Mouse (Mus musculus) intestine, embryonic 16.5 days (tissue): ENCODE results near the gene Fchsd2. TPM values are rescaled to one million over a fixed set of nuclear protein-coding genes. Genes with fewer than 3 reads are reported as not detected.
A peak's percentile ranks its signal among the peaks of the same experiment; 100 is the strongest.

Source experiments
- ATAC-seq: fragments of 200-750 bp; cut with Nextera tagmentation; 2 replicates; pipeline ENCODE4 v1.8.0; 2017; ENCODE audit warnings: moderate TSS enrichment, moderate library complexity
- H3K27ac ChIP-seq: fragments of 300-500 bp; sonication (generic); 2 replicates; pipeline ENCODE4 v1.5.1; 2014; ENCODE audit warnings: mild to moderate bottlenecking, low read length
- H3K27me3 ChIP-seq: fragments of 300-500 bp; sonication (generic); replicated peaks from 2 replicates; pipeline ENCODE4 v1.6.1; 2014; ENCODE audit warnings: low read length, control low read depth, mixed read lengths; ENCODE audit not compliant: control insufficient read depth, insufficient read depth
- H3K36me3 ChIP-seq: fragments of 300-500 bp; sonication (generic); 2 replicates; pipeline ENCODE4 v1.6.1; 2014; ENCODE audit warnings: low read length, control low read depth; ENCODE audit not compliant: control insufficient read depth, insufficient read depth
- H3K4me1 ChIP-seq: fragments of 300-500 bp; sonication (generic); 2 replicates; pipeline ENCODE4 v1.6.1; 2014; ENCODE audit warnings: low read length, control low read depth, mixed read lengths; ENCODE audit not compliant: control insufficient read depth, insufficient read depth
- H3K4me2 ChIP-seq: fragments of 300-500 bp; sonication (generic); 2 replicates; pipeline ENCODE4 v1.6.1; 2014; ENCODE audit warnings: low read depth, low read length, control low read depth
- H3K4me3 ChIP-seq: fragments of 300-500 bp; sonication (generic); 2 replicates; pipeline ENCODE4 v1.5.1; 2014; ENCODE audit warnings: mild to moderate bottlenecking, low read length
- H3K9ac ChIP-seq: fragments of 300-500 bp; sonication (generic); 2 replicates; pipeline ENCODE4 v1.6.1; 2014; ENCODE audit warnings: low read depth, low read length
- H3K9me3 ChIP-seq: fragments of 300-500 bp; sonication (generic); 2 replicates; pipeline ENCODE4 v1.6.1; 2016; ENCODE audit warnings: low read length, control low read depth; ENCODE audit not compliant: control insufficient read depth
- WGBS: fragments of 180-500 bp; shearing (Covaris S2); extraction: QIAGEN DNeasy Blood & Tissue Kit; methylation state at CpG from one replicate; pipeline ENCODE4 v1.1.7; 2014; 5-methylcytosine and 5-hydroxymethylcytosine counted together
- polyA plus RNA-seq: library from polyadenylated mRNA; unstranded; fragments of >200 nt; fragmentation: Nextera tagmentation; extraction: Ambion mirVana; gene quantifications from 2 replicates; pipeline ENCODE4 v1.2.1, GENCODE M21; 2015

Gene Fchsd2
- polyA plus RNA-seq, 1 experiment from 2014 or later: 19.7 TPM

DNA sequence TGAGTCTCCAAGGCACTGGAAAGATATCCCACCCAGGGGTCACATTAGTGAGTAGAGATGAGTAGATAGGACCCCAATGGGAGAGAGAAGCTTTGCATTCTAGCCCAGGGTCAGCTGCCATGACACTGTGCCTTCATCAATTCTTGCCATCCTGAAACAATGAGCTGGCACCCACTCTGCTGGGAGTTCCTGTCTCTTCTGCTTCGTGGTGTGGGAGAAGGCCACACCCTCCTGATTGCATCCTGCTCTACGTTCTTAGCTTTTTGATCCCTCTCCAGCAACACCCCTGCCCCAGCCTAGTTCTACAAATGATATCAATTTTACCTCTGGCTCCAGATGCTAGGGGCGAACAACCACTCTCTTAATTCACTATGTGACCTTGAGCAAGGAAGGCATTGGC lies 3.4 kb upstream of the Fchsd2 start:
- Histone ChIP-seq H3K4me3 (no peak overlapping the region), H3K4me2 (no peak overlapping the region), H3K27me3 (no peaks in the 10 kb centered on the region), H3K27ac (no peak overlapping the region), H3K4me1 (peaks cover 23% of the 10 kb centered on the region), H3K9me3 (no peaks in the 10 kb centered on the region), H3K9ac (no peak overlapping the region), H3K36me3 (no peaks in the 10 kb centered on the region)
- no peak for ATAC-seq
- WGBS: 61% methylated on average over 3 of the region's 3 CpGs

DNA sequence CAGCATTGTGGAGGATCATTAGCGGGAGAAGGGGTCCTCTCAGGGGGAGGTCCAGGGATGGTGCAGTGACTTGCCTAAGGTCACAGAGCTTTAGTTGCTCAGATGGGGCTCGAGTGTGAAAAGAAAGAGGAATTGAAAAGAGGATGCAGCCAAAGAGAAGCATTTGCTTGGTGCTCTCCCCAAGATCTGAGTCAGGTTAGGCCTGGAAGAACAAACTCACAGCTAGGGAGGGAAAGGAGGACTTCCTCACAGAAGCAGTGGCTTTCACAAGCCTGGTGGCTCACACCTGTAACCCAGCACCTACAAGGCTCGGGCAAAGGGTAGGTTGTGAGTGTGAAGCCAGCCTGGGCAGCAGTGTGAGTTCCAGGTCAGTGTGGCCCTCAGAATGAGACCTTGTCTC lies 568 bp downstream of the Fchsd2 start:
- no peak for ATAC-seq
- Histone ChIP-seq H3K4me2 (no peak overlapping the region), H3K4me1 (peaks cover 11% of the 10 kb centered on the region), H3K36me3 (no peaks in the 10 kb centered on the region), H3K27me3 (no peaks in the 10 kb centered on the region), H3K9ac (no peak overlapping the region), H3K9me3 (no peaks in the 10 kb centered on the region), H3K27ac (peak overlapping the region; percentile 37; the same call in 1 of the 2 replicates), H3K4me3 (no peak overlapping the region)
- WGBS: 64% methylated on average over 3 of the region's 3 CpGs

DNA sequence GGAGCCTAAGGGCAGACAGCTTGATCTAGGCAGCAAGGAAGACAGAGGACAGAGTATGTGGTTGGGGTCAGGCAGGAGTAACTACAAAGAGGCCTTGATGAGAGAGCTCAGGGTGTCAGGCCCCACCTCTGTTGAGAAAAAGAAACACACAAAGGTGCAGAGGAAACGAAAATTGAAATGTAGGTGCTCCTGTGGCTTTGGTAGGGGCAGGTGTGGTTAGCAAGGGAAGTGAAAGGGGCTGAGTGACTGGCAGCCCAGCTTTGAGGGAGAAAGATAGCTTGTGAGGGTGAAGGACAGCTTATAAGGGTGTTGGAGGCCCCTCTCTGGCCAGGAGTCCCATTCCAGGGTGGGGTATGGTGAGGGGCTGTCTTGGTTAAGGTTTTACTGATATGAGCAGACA lies 2.1 kb downstream of the Fchsd2 start:
- WGBS: 70% methylated on average over 1 of the region's 1 CpGs
- H3K4me1 ChIP-seq: peaks cover 2% of the 10 kb centered on the region; the same call in 1 of the 2 replicates
- H3K27ac ChIP-seq: no peak overlapping the region
- no peak overlapping the region for H3K9ac ChIP-seq
- ATAC-seq: no peak
- no peaks in the 10 kb centered on the region for H3K36me3 ChIP-seq
- no peaks in the 10 kb centered on the region for H3K27me3 ChIP-seq
- H3K4me2 ChIP-seq: no peak overlapping the region
- H3K4me3 ChIP-seq: no peak overlapping the region
- no peaks in the 10 kb centered on the region for H3K9me3 ChIP-seq

GRCm38 (mm10) chr7:101095560-101095959 lies 2.9 kb downstream of the Fchsd2 start:
- no peaks in the 10 kb centered on the region for H3K36me3 ChIP-seq
- WGBS: 87% methylated on average over 5 of the region's 5 CpGs

DNA sequence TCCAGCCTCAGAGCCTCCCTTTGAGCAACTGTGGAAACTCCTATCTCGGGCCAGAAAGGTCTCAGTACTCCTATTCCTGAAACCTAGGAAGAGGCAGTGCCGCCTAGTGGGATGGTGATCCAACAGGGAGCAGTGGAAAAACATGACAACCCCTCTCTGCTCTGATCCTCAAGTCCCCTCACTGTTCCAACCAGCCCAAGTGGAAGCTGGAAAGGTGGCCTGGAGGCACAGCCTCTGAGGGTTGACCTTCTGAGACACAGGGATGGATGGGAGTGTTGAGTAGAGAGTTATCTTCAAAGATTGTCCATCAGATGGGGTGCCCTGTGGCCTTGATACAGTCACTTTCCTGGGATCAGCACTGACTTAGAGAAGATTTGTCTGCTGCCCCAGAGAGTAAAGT lies 3.9 kb downstream of the Fchsd2 start:
- H3K4me1 ChIP-seq: peaks cover 2% of the 10 kb centered on the region; the same call in 1 of the 2 replicates
- H3K27ac ChIP-seq: no peak overlapping the region
- no peak overlapping the region for H3K4me3 ChIP-seq
- H3K9me3 ChIP-seq: no peaks in the 10 kb centered on the region
- no peak for ATAC-seq
- no peak overlapping the region for H3K9ac ChIP-seq
- H3K27me3 ChIP-seq: no peaks in the 10 kb centered on the region
- no peaks in the 10 kb centered on the region for H3K36me3 ChIP-seq
- H3K4me2 ChIP-seq: no peak overlapping the region
- 87% methylated on average over 2 of the region's 2 CpGs for WGBS

More at GRCm38 (mm10) chr7:101095560-101095959, 2.9 kb downstream of the Fchsd2 start:
- Histone ChIP-seq H3K9ac (no peak overlapping the region), H3K27ac (no peak overlapping the region), H3K4me2 (no peak overlapping the region), H3K4me3 (no peak overlapping the region), H3K27me3 (no peaks in the 10 kb centered on the region), H3K4me1 (peaks cover 2% of the 10 kb centered on the region; the same call in 1 of the 2 replicates), H3K9me3 (no peaks in the 10 kb centered on the region)
- ATAC-seq: no peak

- no peaks in the 10 kb centered on the region for H3K27me3 ChIP-seq
- H3K27ac ChIP-seq: no peak overlapping the region
- no peak overlapping the region for H3K4me2 ChIP-seq
- H3K4me1 ChIP-seq: peaks cover 2% of the 10 kb centered on the region; the same call in 1 of the 2 replicates
- no peak for ATAC-seq
- H3K9ac ChIP-seq: no peak overlapping the region
- H3K36me3 ChIP-seq: no peaks in the 10 kb centered on the region
- 51% methylated on average over 3 of the region's 3 CpGs for WGBS
- no peaks in the 10 kb centered on the region for H3K9me3 ChIP-seq
- H3K4me3 ChIP-seq: no peak overlapping the region
Measured at GRCm38 (mm10) chr7:101097084-101097483, 4.4 kb downstream of the Fchsd2 start.

GRCm38 (mm10) chr7:101099981-101100380 lies 7.3 kb downstream of the Fchsd2 start:
- Histone ChIP-seq H3K27ac (no peak overlapping the region), H3K4me1 (peaks cover 5% of the 10 kb centered on the region; the same call in 1 of the 2 replicates), H3K27me3 (no peaks in the 10 kb centered on the region), H3K9me3 (no peaks in the 10 kb centered on the region), H3K9ac (no peak overlapping the region), H3K4me2 (no peak overlapping the region), H3K36me3 (no peaks in the 10 kb centered on the region), H3K4me3 (no peak overlapping the region)
- 76% methylated on average over 3 of the region's 3 CpGs for WGBS
- ATAC-seq: no peak

GRCm38 (mm10) chr7:101101156-101101691 lies 8.6 kb downstream of the Fchsd2 start:
- Histone ChIP-seq H3K4me2 (no peak overlapping the region), H3K4me3 (no peak overlapping the region), H3K9ac (no peak overlapping the region), H3K27ac (no peak overlapping the region), H3K9me3 (no peaks in the 10 kb centered on the region), H3K36me3 (no peaks in the 10 kb centered on the region), H3K27me3 (no peaks in the 10 kb centered on the region), H3K4me1 (peaks cover 5% of the 10 kb centered on the region; the same call in 1 of the 2 replicates)
- WGBS: 64% methylated on average over 10 of the region's 10 CpGs
- no peak for ATAC-seq

DNA sequence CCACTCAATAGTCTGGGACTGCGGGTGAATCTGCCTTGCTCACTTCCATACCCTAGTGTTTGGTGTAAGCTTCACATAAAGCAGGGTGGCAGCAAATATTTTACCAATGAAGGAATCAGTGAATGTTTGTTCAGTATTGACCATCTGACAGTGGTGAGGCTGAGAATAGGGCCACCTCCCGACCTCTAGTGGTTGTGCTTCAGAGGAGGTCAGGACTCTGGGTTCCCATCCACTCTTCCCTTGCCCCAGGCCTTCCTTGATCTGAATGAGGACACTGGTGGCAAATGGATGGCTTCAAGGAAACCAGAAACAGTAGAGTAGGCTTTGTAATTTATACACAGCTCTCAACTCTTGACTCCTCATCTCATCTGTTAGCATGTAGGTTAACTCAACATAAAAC lies 14.0 kb downstream of the Fchsd2 start:
- WGBS: 56% methylated on average over 2 of the region's 2 CpGs

More for the DNA sequence above, 14.0 kb downstream of the Fchsd2 start:
- Histone ChIP-seq H3K4me1 (peaks cover 16% of the 10 kb centered on the region), H3K36me3 (no peaks in the 10 kb centered on the region), H3K9me3 (no peaks in the 10 kb centered on the region), H3K27ac (peak overlapping the region; percentile 97; the same call in 1 of the 2 replicates), H3K9ac (no peak overlapping the region), H3K4me3 (no peak overlapping the region), H3K27me3 (no peaks in the 10 kb centered on the region), H3K4me2 (no peak overlapping the region)
- no peak for ATAC-seq
